Mouse (Mus musculus) neutrophil, adult 5-6 weeks (primary cell): Measurements from ENCODE around the gene 1700029F12Rik. TPM values are rescaled to one million over a fixed set of nuclear protein-coding genes. Genes with fewer than 3 reads are reported as not detected.
"Not testable (repeated sequence)": the region's sequence is repeated elsewhere in the genome, so short reads cannot be mapped to it uniquely, and the experiment has no call there.

Experiments used
- ATAC-seq: fragments of 151-379, 151-347 bp; 2 replicates; pipeline ENCODE4 v1.8.0; 2017; ENCODE audit warnings: mild to moderate bottlenecking, moderate TSS enrichment; ENCODE audit not compliant: insufficient number of reproducible peaks, poor library complexity, low FRiP score, severe bottlenecking; ENCODE audit errors: extremely low read depth
- total RNA-seq: library from RNA; stranded (forward); fragments of 200-1000 nt; gene quantifications from 2 replicates; pipeline ENCODE4 v1.2.3, GENCODE M21; 2017

Gene 1700029F12Rik
- not detected in 2 replicates for total RNA-seq

DNA sequence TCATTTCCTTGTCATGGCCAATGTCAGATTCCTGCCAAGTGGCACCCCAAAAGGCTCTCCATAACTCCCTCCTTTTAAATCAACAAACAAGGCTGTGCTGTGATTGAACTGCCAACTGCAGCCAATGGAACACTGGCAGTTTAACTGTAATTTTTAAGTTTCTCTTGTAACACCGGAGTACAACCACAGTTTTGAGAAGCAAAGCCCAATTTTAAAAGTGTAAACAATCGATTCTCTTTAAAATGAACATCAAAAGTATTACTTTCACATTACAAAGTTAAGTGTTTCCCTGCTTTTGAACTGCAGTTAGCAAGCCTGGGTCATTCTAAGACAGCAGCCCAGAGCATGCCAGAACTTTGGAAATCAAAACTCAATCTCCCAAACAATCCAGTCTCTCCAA, at the start of gene 1700029F12Rik:
Gene 1700029F12Rik, minus strand, starts transcription at position 101 of the 400 bp plus-strand sequence.
- ATAC-seq, result no peak

DNA sequence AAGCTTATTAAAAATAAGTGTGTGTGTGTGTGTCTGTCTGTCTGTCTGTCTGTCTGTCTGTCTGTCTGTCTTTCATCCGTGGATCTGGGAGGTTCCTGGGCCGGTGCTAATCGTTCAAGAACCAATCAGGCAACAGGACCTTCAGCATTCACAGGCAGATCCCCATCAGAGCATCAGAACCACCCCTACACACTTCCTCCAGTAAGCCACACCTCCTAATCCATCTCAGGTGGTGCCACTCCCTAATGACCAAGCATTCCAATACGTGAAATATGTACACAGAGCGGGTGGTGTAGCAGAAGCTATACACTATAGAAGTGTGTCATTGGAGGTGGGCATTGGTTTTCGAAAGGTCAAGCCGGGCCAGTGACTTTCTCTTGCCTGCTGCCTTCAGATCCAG, 48.3 kb upstream of the 1700029F12Rik start:
- no peak for ATAC-seq

DNA sequence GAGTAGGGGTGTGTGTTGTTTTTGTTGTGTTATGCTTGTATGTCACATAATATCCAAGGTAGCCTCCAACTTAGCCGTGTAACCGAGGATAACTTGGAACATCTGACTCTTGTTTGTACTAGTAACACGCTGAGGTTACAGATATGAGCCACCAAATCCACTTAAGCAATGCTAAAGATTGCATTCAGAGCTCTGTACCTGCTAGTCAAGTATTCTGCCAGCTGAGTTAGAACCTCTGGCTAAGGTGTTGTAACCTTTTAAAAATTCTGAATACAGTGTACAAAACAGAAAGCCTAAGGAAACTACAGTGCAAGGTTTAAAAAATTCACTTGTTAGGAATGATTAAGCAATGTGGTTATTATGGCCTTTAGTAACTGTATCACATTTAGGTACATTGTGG, 46.5 kb upstream of the 1700029F12Rik start:
- no peak for ATAC-seq

DNA sequence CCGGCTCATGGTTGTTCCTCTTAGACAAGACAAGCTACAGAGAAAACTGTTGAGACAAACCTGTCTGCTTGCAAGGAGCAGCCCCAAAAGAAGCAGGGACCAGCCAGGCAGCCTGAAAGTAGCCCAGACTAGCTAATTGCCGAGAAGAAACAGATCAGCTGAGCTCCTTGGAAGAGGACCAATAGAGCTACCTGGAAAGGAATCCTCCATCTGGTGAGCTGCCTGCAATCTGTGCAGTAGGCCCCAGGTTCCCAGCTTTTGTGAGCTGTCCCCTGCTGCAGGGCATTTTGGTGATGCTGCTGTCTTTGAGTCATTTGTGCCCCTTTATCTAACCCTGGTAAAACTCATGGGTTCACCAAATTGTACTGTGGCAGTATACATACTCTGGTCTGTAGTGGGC, 46.0 kb upstream of the 1700029F12Rik start:
- no peak for ATAC-seq

DNA sequence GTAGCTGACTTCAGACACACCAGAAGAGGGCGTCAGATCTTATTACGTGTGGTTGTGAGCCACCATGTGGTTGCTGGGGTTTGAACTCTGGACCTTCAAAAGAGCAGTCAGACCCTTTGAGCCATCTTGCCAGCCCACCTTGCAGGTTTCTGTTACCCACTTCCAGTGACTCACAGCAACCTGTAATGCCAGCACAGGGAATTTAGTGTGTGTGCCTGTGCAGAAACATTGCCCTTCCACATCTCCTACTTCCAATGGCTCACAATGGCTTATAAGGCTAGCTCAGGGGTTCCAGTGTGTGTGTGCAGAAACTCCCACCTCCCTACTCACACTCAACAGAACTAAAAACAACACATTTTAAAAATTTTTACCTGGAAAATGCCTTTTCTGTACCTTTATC, 43.4 kb upstream of the 1700029F12Rik start:
- no peak for ATAC-seq

DNA sequence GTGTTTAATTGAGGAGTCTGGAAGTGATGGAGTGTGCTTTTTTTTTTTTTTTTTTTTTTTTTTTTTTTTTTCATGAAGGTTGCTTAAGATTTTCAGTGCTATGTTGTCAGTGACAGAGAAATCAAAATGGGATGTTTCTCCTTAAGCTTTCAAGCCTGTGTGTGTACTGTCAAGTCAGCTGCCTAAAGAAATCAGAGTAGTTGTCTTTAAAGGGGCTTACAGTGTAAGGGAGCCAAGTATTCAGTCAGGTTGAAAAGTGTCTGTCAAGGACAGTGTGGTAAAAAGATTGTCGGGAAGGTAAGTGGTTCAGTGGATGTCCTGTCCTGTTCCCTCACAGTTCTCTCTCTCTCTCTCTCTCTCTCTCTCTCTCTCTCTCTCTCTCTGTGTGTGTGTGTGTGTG, 39.3 kb upstream of the 1700029F12Rik start:
- no peak for ATAC-seq

DNA sequence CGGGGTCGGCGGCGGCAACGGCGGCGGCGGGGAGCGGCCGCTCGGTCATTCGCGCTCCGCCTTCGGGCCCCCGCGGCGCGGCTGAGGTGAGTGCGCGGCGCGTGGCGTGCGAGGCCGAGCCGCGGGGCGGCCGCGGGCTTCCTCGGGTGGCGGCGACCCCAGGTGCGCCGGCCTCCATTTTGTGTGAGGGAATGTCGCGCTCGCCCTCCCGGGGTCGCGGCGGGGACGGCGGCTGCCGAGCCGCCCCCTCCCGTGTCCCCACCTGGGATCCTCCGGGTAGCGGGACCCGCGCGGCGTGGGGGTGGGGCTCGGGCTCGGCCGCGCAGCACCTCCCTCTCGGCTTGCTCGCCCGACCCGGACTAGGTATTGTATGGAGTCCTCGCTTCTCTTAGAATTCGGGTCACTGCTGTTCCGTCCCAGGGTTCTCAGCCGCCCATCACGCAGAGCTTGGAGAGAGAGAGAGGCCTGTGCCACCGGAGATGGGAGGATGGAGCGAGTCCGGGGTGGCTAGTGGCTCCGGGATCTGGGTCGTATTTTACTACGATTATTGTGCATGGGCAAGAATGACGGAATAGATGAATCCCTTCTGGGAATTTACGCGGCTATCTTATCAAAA, 37.6 kb upstream of the 1700029F12Rik start:
- no peak for ATAC-seq

DNA sequence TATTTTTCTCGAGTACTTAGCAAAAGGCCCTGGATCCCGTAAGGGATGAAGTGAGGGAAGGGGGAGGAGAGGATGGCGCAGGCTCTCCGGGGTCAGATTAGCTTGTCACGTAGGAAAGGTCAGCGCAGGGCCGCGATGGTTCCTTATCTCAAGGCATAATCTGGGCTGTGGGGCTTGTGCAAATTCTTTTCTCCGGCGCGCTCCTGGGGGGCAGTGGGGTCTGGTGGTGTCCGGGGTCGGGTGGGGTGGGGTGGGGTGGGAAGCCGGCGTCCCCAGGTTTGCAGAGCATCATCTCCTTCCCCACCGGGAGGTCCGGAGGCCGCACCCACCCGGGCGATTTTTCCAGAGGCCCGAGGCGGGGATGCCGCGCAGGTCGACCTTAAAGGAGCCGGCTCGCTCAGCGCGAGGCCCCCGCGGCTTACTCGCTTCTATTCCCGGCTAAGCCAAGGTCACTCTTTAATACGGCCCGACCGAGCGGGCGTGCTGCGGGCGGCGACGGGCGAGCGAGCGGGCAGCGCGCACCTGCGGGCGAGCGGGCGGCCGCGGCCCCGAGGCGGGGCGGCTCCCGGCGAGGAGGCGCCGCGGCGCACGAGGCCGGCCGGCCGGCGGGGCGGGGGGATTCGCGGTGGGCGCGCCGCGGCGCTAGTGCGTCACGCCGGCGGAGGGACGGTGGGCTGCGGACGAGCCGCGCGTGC, 36.9 kb upstream of the 1700029F12Rik start:
- no peak for ATAC-seq

DNA sequence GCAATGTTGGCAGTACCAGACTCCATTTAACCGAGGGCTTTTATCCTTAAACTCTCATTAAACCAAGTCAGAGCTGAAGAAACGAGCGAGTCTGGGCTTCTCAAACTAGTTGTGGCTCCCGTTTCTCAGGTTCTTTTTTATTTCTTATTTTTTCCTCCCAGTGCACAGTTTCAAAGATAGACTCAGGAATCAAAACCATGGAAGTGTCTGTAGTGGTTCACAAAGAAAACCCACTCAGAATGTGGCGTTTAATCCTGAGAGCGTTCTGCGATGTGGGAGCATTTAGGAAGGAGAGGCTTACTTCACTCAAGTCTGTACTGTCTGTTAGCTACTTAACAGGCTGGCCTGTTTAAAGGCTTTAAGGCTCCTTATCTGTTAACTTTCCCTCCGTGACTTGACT, 34.0 kb upstream of the 1700029F12Rik start:
- no peak for ATAC-seq

DNA sequence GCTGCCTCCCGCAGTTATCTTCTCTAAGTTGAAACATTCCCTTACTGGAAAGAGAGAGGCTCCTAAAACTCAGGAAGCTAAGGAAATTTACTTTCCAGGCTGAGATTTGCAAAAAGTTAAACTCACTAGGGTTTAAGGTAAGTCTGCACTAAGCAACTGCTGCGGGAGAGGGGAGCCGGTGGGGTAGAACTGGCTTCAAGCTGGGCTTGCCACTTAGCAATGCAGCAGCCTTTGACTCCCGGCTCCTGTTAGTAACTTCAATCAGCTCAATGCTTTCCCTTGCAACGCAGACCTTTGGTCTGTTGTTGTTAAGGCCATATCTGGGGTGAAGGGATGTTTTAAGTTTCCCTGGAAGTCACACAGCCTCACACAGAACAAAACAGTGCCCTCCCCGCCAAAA, 33.5 kb upstream of the 1700029F12Rik start:
- no peak for ATAC-seq

DNA sequence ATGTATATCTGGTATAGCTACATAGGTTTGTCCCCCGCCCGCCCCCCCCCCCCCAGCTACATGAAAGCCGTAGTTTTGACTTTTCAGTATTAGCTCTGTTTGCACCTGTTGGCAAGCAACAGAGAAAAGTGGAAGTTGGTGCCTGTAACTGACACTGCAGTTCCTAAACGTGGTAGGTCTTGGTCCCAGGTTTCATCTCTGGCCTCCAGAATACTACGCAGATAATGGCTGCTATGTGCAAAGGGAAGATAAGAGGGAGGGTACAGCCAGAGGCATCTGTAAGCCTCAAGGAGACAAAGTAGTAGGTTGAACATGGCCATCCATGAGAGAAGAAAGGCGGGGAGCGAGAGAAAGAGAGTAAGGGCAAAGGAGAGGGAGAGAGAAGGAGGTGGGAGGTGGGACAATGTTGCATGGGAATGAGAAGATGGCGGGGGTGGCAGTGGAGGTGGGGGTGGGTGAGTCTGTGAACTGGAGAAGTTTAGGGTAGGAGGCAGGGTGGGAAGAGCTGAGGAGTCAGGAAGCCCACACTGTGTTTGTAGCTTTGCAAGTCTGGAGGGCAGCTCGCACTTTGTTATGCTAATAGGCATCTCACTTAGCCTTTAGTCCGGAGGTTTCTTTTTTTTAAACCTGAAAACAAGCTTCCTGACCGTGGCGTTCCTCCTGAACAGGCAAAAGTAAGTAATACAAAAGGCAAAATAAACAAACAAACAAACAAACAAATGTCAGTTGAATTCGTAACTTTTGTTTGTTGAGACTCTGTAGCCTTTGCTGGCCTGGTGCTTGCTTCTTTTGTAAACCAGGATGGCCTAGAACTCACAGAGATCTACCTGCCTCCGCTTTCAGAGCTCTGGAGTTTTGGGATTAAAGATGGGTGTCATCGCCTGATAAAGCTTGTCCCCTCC, 32.7 kb upstream of the 1700029F12Rik start, which contains the start of gene Fam169a:
Gene Fam169a, plus strand, starts transcription at position 638 of the 902 bp plus-strand sequence.
- ATAC-seq, result no peak

DNA sequence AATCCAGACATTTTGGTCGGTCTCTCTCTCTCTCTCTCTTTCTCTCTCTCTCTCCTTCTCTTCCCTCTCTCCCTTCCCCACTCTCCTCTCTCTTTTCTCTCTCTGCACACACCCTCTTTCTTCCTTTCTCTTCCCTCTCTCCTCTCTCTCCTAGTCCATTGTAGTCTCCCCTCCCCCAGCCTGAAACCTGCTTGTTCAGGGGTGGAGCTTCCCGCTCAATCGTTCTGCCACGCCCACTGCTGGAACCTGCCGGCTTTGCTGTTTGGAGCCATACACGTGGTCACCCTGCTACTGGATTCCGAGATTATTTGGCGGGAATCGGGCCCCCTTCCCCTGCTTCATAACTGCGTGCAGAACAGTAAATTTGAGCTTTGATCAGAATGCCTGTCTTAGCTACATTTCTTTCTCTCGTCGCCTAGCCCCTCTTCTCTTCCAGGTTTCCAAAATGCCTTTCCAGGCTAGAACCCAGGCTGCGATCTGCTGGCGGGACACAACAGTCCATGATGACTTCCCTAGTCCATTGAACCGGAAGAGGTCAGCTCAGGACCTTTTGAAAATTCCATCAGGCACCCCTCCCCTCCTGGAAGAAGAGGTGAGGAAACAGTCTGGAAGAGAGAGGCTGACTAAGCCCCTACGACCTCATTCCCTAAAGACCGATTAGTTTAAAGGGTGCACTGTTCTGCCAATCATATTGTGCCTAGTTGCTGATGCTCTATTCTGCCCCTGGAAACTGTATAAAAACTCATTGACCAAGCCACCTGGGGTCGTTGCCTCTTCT, 30.9 kb upstream of the 1700029F12Rik start:
- not testable (repeated sequence) for ATAC-seq

DNA sequence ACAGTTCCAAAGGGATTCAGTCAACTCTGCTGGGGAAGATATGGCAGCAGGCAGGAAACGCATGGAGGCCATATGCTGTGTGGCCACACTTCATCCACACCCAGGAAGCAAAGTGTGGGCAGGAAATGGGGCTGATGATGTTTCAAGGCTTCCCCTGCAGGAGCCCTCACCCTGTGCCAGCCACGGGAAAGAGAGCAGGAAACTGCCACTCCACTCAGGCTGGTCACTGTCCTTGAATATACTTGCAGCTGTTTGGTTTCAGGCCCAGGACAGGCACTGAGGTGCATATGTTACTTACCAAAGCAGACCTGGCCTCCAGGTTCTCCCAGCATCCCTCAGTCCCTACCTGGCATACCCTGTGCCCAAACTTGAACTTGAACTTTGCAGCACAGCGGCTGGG, 30.3 kb upstream of the 1700029F12Rik start:
- no peak for ATAC-seq

DNA sequence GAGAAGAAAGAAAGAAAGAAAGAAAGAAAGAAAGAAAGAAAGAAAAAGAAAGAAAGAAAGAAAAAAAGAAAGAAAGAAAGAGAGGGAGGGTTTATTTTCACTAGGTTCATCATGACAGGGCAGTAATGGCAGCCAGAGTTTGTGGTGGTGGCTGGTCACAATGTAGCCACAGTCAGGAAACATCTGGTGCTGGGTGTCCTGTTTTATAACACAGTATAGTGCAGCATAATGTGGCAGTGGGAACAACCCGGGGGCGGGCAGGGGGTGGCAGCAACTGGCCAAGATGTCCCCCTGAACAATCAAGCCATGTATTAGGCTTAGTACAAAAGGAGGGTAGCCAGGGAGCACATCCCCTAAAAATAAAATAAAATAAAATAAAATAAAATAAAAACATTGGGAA, 29.3 kb upstream of the 1700029F12Rik start:
- no peak for ATAC-seq

DNA sequence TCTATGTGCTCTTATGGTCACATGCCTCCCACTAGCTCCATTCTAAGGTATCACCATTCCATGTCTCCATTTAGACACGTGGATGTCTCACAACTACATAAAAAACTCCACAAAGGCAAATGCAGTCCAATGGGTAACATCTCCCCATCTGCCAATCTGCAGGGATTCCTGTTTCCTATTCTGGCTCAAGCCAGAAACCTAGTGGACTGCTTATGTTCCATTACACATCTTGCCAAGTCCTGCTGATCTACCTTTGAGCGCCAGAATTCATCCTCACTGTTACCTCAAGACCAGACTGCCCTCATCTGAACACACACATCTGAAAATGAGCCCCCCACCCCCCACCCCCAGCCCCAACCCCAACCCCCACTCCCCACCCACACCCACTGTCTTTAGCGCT, 28.0 kb upstream of the 1700029F12Rik start:
- no peak for ATAC-seq

DNA sequence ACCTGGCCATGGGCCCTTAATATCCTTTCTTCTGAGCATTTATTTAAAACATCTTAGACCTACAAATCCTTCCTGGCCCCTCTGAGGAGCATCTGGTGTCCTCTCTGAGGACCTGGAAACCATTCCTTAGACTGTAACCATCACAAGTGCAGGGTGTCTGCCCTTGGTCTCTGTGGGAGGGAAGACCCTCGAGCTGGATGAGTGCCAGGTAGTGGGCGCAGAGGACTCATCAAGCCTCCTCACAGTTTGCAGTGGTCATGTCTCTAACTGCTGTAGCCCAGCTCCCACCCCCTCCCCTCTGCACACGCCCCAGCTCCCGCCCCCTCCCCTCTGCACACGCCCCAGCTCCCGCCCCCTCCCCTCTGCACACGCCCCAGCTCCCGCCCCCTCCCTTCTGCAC, 26.2 kb upstream of the 1700029F12Rik start:
- ATAC-seq, result no peak

DNA sequence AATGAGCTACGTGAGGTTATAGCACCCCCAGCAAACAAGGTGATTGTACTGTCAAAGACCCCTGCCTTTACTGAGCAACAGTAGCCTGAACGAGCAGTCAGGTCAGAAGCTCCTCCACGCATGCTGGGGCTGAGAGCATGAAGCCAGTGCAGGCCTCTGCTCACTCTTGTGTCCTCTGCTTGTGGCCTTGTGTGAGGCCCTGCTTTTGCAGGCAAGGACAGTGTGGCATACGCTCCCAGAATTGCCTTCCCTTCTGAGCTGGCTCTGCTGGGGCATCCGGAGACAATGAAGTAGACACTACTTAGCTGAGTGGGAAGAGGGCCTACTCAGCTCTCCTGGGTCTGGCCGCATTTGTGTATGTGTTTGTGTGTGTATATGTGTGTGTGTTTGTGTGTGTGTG, 25.6 kb upstream of the 1700029F12Rik start:
- no peak for ATAC-seq

DNA sequence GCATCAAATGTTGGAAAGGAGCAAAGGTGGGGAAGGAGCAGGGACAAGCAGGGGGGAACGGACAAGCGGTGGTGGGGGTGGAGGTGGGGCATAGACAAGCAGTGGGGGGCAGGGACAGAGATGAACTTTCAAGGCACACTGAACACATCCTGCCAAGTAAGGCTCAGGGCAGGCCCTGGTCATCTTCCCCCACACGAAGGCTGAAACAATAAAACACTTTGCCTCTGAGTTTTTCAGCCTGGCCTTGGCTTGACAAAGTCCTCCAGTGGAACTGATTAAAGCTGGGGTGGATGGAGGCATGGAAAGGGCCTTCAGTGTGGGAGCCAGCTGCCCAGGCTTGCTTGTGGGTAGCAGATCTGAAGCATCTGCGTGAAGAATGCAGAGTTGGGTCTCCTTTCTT, 23.7 kb upstream of the 1700029F12Rik start:
- ATAC-seq, result no peak

DNA sequence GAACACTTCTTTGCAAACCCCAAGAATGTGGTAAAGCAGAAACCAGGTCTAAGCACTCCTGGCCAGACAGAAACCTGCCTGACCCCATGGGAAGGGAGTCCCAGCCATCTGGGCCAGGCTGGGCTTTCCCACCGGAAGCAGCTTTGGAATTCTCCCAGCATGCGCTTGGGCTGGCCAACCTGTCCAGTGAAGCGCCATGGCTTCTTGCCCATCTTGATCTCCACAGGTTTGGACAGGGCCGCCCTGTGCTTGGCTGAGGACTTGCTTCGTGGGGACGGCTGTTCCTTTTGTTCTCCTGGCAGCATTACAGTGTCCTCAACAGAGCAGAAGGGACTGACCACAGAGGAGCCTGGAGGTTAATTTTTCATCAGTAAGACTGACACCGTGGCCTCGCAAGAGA, 19.7 kb upstream of the 1700029F12Rik start:
- ATAC-seq, result no peak
